Mouse (Mus musculus): Measurements from ENCODE around the gene Mrpl42. TPM values are rescaled to one million over a fixed set of nuclear protein-coding genes. Genes with fewer than 3 reads are reported as not detected.

The Mrpl42 gene
- polyA plus RNA-seq, 1 experiment from 2014 or later, result 360 TPM

DNA sequence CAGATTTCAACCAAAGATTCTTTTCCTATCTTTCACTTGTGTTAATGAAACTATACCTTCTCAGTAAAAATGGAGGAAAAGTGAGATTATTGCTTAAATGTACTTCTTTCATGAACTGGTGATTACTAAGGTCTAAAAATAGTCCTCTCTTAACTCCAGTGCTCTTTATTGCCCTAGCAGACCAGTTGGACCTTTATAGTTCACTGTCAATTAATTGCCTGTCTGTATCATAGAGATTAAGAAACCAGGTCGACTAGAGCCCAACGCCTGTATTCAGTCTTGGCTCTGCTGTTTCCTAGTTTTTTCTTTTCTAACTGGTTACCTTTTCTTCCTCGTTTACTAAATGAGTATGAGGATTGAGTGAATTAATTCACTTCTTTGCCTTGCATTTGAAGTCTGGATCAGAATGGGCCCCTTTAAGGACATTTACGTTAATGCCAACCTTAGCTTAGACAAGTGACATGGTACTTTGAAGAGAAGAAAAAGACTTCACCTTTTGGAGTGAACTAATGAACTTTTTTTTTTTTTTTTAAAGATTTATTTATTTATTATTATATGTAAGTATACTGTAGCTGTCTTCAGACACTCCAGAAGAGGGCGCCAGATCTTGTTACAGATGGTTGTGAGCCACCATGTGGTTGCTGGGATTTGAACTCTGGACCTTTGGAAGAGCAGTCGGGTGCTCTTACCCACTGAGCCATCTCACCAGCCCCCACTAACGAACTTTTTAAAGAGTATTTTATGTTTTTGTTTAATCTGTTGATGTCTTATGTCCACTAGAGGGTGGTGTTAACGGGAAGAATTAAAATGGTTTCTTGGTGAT, 33.9 kb upstream of the Mrpl42 start:
- 0 out of 2 replicates have a peak, but pooled peaks cover 2% of the 10 kb centered on the region for H3K36me3 ChIP-seq
- H3K4me1 ChIP-seq (replicated peaks), result peaks cover 4% of the 10 kb centered on the region
- DNase-seq (ENCODE audit: low spot score), result no peak
- no peak overlapping the region for H3K4me3 ChIP-seq
- H3K9me3 ChIP-seq, result no peaks in the 10 kb centered on the region
- 91% methylated on average over 8 of the region's 8 CpGs for WGBS
- no peak overlapping the region for H3K27ac ChIP-seq
- H3K27me3 ChIP-seq (ENCODE audit: insufficient read depth, poor library complexity, severe bottlenecking), result no peaks in the 10 kb centered on the region

DNA sequence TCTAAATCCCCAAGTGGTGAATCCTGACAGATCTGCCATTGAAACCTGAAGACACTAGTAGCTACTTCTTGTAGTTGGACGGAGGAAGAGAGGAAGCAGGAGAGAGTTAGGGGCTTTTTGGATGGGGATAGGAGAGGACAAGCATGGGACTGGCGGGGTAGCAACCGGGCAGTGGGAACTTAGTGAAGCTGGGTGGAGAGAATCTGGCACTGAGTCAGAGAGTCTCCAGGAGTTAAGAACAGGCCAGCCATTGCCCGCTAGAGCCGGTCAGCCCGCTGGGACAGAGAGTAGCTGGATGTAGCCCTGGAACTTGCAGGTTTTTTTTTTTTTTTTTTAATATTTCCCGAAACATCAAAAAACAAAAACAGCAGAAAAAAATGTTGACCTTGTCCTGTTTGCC, 31.6 kb upstream of the Mrpl42 start:
- 92% methylated on average over 7 of the region's 7 CpGs for WGBS
- Histone ChIP-seq H3K4me3 (no peak overlapping the region), H3K36me3 (0 out of 2 replicates have a peak, but pooled peaks cover 2% of the 10 kb centered on the region), H3K27ac (no peak overlapping the region), H3K27me3 (ENCODE audit: insufficient read depth, poor library complexity, severe bottlenecking) (no peaks in the 10 kb centered on the region), H3K9me3 (no peaks in the 10 kb centered on the region), H3K4me1 (replicated peaks) (peaks cover 10% of the 10 kb centered on the region)
- DNase-seq (ENCODE audit: low spot score), result no peak

DNA sequence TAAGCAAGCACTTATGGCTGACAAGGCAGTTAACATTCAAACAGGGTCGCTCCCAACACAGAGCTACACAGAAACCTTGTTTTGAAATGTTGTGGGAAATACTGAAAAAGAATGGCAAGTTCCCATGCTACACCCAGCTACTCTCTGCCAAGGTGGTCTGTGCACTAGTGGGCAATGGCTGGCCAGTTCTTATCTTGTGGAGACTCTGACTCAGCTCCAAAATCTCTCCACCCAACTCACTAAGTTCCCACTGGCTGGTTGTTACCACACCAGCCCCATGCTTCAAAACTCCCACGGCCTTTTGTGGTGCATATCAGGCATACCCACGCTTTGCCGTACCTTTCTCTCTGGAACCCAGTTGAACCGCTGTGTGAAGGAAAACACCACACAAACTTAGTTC, 31.2 kb upstream of the Mrpl42 start:
- Histone ChIP-seq H3K4me3 (no peak overlapping the region), H3K9me3 (no peaks in the 10 kb centered on the region), H3K27me3 (ENCODE audit: insufficient read depth, poor library complexity, severe bottlenecking) (no peaks in the 10 kb centered on the region), H3K36me3 (0 out of 2 replicates have a peak, but pooled peaks cover 2% of the 10 kb centered on the region), H3K27ac (no peak overlapping the region), H3K4me1 (replicated peaks) (peaks cover 10% of the 10 kb centered on the region)
- WGBS, result 93% methylated on average over 5 of the region's 5 CpGs
- DNase-seq (ENCODE audit: low spot score), result no peak

DNA sequence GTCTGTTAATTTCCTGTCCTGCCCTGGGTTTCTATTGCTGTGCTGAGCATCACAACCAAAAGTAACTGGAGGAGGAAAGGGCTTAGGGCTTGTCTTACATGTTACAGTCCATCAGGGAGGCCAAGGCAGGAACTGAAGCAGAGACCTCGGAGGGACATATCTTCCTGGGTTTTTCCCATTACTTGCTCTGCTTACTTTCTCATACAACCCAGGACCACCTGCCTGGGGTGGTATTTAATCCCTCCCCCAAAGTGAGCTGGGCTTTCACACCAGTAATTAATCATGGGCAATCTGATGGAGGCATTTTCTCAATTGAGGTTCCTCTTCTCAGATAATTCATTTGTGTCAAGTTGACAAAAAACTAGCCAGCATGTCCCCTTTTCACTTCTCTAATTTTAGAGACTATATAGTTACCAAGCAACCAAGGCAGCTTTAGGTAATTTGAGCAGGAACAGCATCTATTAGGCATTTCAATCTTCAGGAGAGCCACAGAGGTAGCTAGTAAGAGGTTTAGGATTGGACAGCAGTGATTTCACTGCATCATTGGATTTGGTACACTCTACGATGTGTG, 28.9 kb upstream of the Mrpl42 start:
- WGBS, result 79% methylated on average over 2 of the region's 2 CpGs
- H3K27ac ChIP-seq, result no peak overlapping the region
- H3K27me3 ChIP-seq (ENCODE audit: insufficient read depth, poor library complexity, severe bottlenecking), result no peaks in the 10 kb centered on the region
- no peaks in the 10 kb centered on the region for H3K9me3 ChIP-seq
- 0 out of 2 replicates have a peak, but pooled peaks cover 2% of the 10 kb centered on the region for H3K36me3 ChIP-seq
- no peak overlapping the region for H3K4me3 ChIP-seq
- no peak for DNase-seq (ENCODE audit: low spot score)
- H3K4me1 ChIP-seq (replicated peaks), result peaks cover 10% of the 10 kb centered on the region

DNA sequence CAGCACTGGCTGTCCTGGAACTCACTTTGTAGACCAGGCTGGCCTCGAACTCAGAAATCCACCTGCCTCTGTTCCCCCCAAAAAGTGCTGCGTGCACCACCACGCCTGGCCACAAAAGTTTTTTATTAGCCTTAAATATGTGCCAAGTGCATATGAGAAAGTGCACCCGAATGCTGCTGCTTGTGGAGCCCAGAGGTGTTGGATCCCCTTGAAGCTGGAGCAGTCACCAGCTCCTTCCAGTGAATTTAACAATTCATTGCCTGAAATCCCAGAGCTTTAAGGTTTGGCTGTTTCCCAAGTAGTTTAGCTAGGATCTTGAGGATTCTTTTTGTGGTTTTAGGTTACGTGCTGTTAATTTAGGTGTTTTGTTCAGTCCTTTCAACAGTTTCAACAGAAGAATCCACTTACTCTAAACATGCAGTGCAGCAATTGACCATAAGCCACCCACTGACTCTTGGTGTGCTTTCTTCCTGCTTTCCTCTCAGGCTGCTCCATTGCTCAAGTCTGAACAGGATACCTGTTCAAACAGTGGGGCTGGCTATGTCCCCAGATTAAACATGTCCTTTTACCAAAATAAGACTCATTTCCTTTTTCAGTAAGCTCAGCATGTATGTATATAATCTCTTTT, 24.9 kb upstream of the Mrpl42 start:
- H3K27ac ChIP-seq, result no peak overlapping the region
- H3K4me3 ChIP-seq, result no peak overlapping the region
- H3K9me3 ChIP-seq, result 0 out of 2 replicates have a peak, but pooled peaks cover 2% of the 10 kb centered on the region
- no peaks in the 10 kb centered on the region for H3K27me3 ChIP-seq (ENCODE audit: insufficient read depth, poor library complexity, severe bottlenecking)
- H3K36me3 ChIP-seq, result peaks cover 13% of the 10 kb centered on the region
- H3K4me1 ChIP-seq (replicated peaks), result peaks cover 10% of the 10 kb centered on the region
- 86% methylated on average over 5 of the region's 5 CpGs for WGBS
- no peak for DNase-seq (ENCODE audit: low spot score)

DNA sequence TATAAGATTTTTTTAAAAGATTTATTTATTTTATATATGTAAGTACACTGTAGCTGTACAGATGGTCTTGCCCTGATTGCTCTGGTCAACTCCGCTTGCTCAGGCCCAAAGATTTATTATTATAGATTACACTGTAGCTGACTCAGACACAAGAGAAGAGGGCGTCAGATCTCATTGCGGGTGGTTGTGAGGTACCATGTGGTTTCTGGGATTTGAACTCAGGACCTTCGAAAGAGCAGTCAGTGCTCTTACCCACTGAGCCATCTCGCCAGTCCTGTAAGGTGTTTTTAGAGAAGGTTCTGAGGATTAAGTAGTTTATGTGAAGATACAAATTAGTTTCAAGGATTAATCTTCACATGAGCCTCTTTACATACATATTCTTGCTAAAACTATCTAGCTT, 24.1 kb upstream of the Mrpl42 start:
- Histone ChIP-seq H3K4me1 (replicated peaks) (peaks cover 9% of the 10 kb centered on the region), H3K36me3 (peaks cover 18% of the 10 kb centered on the region), H3K4me3 (no peak overlapping the region), H3K9me3 (0 out of 2 replicates have a peak, but pooled peaks cover 3% of the 10 kb centered on the region), H3K27ac (no peak overlapping the region), H3K27me3 (ENCODE audit: insufficient read depth, poor library complexity, severe bottlenecking) (no peaks in the 10 kb centered on the region)
- WGBS, result 92% methylated on average over 5 of the region's 5 CpGs
- no peak for DNase-seq (ENCODE audit: low spot score)

DNA sequence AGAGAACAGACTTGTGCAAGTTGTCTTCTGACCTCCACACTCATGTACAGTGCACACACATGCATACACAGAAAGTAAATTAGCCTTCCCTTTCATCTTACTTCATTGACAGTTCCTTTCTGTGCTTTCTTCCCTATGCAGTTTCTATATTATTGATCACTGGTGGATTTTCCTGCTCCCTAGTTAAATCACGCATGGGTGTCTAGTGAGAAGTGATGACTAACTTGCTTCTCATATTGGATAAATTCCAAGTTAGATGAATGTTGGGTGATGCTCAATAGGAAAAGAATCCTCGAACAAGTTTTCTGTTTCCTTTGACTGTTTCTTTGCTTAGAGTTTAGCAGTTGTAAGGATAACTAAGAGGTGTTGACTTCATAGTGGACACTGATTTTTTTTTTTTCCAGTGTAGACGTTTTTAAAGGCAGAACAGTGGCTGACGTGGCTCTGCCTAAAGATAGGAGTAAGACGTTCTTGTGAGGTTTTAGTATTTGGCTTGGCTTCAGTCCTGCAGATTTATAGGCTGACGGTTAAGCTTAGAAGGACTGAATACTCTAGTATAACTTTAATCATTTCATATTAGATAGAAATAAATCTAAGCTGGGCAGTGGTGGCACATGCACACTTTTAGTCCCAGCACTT, 23.4 kb upstream of the Mrpl42 start:
- WGBS, result 91% methylated on average over 6 of the region's 6 CpGs
- H3K4me1 ChIP-seq (replicated peaks), result 0 out of 2 replicates have a peak, but pooled peaks cover 2% of the 10 kb centered on the region
- H3K27ac ChIP-seq, result no peak overlapping the region
- H3K36me3 ChIP-seq, result peaks cover 25% of the 10 kb centered on the region
- no peak overlapping the region for H3K4me3 ChIP-seq
- H3K27me3 ChIP-seq (ENCODE audit: insufficient read depth, poor library complexity, severe bottlenecking), result no peaks in the 10 kb centered on the region
- H3K9me3 ChIP-seq, result 0 out of 2 replicates have a peak, but pooled peaks cover 3% of the 10 kb centered on the region
- DNase-seq (ENCODE audit: low spot score), result no peak

DNA sequence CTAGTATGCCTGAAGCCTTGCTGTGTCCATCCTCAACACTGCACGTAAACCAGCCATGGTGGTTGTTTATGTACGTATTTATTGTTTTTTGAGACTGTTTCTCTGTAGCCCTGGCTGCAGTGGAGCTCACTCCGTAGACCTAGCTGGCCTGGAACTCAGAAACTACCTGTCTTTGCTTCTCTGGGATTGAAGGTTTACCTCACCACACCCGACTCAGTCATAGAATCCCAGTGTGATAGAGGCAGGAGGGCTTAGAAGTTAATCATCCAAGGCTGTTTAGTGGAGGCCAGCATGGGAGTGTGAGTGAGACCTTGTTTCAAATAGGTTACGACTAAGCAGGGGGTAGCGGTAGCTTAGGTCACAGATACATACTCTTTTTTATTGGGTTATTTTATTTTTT, 15.9 kb upstream of the Mrpl42 start:
- H3K27me3 ChIP-seq (ENCODE audit: insufficient read depth, poor library complexity, severe bottlenecking), result no peaks in the 10 kb centered on the region
- H3K27ac ChIP-seq, result no peak overlapping the region
- H3K9me3 ChIP-seq, result 0 out of 2 replicates have a peak, but pooled peaks cover 3% of the 10 kb centered on the region
- H3K36me3 ChIP-seq, result peaks cover 42% of the 10 kb centered on the region
- DNase-seq (ENCODE audit: low spot score), result no peak
- H3K4me1 ChIP-seq (replicated peaks), result peaks cover 17% of the 10 kb centered on the region
- 96% methylated on average over 6 of the region's 6 CpGs for WGBS
- H3K4me3 ChIP-seq, result no peak overlapping the region

DNA sequence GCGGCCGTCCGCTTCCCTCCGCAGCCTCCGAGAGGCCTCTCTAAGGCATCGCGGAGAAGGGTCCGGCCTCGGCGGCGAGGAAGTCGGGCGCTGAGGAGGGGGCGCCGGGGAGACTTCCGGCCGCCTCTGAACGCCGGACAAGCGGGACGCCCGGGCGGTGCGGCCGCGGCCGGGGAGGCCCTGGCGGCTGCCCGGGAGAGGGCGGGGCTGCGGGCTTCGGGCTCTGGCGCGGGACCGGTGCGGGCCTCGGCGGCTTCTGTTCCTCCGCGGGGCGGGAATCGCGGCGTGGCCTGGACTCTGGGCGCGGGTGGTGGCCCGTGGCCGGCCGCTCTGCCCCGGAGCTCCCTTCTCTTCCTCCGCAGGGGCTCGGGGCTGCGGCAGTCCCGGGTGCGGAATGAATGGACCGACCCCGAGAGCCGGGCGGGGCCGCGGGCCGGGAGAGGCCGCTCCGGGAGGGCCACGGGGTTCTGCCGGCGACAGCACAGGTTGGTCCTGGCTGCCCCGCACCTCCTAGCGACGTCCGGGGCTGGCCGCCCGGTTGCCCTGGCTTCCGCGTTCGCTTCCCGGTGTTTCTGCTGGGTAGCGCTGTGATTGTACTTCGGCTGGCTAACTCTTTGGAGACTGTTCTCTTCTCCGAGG, 13.7 kb upstream of the Mrpl42 start:
- under 1% methylated on average over 80 of the region's 80 CpGs for WGBS
- H3K27ac ChIP-seq, result peak overlapping the region; percentile 99
- peaks cover 22% of the 10 kb centered on the region for H3K36me3 ChIP-seq
- no peak for DNase-seq (ENCODE audit: low spot score)
- H3K27me3 ChIP-seq (ENCODE audit: insufficient read depth, poor library complexity, severe bottlenecking), result no peaks in the 10 kb centered on the region
- H3K4me1 ChIP-seq (replicated peaks), result peaks cover 17% of the 10 kb centered on the region
- H3K4me3 ChIP-seq, result peak overlapping the region; percentile 92
- H3K9me3 ChIP-seq, result no peaks in the 10 kb centered on the region

DNA sequence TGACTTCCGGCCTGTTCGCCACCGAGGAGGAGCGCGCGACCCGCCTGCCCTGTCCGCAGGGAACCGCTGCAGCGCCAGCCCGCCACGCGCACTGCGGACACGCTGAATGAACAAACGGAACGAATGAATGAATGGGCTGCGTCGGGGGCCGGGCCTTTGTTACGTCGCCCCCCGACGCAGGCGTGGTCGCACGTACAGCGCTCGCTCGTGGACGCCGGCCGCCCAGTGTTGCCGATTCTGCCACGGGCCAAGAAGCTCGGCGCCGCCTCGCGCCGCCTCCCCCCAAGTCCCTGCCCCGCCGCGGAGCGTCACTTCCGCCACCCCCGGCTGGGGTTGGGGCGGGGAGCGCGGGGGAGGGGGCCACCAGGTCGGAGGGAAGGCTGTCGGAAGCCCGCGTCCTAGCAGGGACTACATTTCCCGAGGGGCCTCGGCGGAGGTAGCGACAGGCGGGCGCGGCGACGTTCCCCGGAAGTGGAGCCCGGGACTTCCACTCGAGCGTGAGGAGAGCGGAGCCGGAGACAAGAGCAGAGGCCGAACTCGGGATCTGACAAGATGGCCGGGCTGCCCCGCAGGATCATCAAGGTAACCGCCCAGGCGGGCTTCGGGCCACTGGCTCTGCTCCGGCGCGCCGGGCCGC, 13.0 kb upstream of the Mrpl42 start, which contains the start of gene Ube2n:
Gene Ube2n, plus strand, starts transcription at position 490 of the 637 bp plus-strand sequence.
- under 1% methylated on average over 78 of the region's 81 CpGs for WGBS
- DNase-seq (ENCODE audit: low spot score), result peak; percentile 99
- H3K9me3 ChIP-seq, result no peaks in the 10 kb centered on the region
- H3K27me3 ChIP-seq (ENCODE audit: insufficient read depth, poor library complexity, severe bottlenecking), result no peaks in the 10 kb centered on the region
- peak within 1 kb of the TSS; percentile 92 for H3K4me3 ChIP-seq
- H3K36me3 ChIP-seq, result peaks cover 16% of the 10 kb centered on the region
- peaks cover 17% of the 10 kb centered on the region for H3K4me1 ChIP-seq (replicated peaks)
- peak within 1 kb of the TSS; percentile 99 for H3K27ac ChIP-seq

DNA sequence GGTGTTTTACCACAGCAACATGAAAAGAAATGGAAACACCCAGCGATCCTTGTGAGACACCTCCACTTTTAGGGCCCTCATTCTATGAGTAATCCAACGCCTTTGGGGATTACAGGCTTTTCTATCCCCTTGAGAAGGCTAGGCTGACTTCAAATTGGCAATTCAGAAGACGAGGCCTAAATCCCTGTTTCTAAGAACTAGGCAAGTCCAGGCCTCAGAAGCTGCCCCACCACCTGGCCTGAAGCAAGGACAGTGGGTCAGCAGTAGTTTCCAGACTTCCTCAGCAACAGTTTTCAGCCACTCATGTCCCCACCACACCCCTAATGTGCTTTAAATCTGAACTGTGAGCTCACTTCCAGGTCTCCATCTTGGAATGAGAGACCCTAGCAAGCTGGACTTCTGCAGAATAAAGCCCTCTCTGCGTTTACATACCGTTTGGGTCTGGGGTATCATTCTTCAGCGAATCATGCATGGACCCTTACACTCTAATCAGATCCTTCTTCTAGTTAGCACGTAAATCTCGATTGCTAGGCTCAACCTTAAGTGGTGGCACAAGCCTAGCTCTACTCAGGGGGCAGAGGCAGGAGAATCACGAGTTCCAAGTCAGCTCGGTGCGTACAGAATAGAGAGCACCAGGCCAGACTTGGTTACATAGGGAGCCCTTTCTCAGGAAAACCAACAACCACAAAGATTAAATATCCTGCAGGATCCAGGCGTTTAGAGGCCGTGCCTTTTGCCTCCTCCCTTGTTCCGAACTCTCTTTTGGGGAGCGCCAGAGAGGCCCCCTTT, 12.2 kb upstream of the Mrpl42 start:
- no peak for DNase-seq (ENCODE audit: low spot score)
- 37% methylated on average over 15 of the region's 15 CpGs for WGBS
- no peaks in the 10 kb centered on the region for H3K9me3 ChIP-seq
- H3K4me1 ChIP-seq (replicated peaks), result peaks cover 17% of the 10 kb centered on the region
- no peaks in the 10 kb centered on the region for H3K27me3 ChIP-seq (ENCODE audit: insufficient read depth, poor library complexity, severe bottlenecking)
- H3K4me3 ChIP-seq, result peak overlapping the region; percentile 92
- H3K36me3 ChIP-seq, result peaks cover 8% of the 10 kb centered on the region
- peak overlapping the region; percentile 99 for H3K27ac ChIP-seq

Data from hindbrain, embryonic 10.5 days (tissue).